Mouse (Mus musculus): Measurements from ENCODE around the gene Smim27. TPM values are rescaled to one million over a fixed set of nuclear protein-coding genes. Genes with fewer than 3 reads are reported as not detected.

Smim27 gene
- 2.5 TPM in 1 of 2 replicates, not detected in the other for total RNA-seq (2015; ENCODE audit: low replicate concordance)
- total RNA-seq (2017; ENCODE audit: low replicate concordance): 4.2 and 4.4 TPM in 2 replicates

- peak; percentile 85 for ATAC-seq (replicated peaks; ENCODE audit: low FRiP score, poor library complexity, severe bottlenecking)
Observed at GRCm38 (mm10) chr4:40269430-40270032, at the start of gene Smim27, which contains the start of gene Topors. Gene Smim27 (plus strand): TSS chr4:40269579. Gene Topors (minus strand): TSS chr4:40269850.

DNA sequence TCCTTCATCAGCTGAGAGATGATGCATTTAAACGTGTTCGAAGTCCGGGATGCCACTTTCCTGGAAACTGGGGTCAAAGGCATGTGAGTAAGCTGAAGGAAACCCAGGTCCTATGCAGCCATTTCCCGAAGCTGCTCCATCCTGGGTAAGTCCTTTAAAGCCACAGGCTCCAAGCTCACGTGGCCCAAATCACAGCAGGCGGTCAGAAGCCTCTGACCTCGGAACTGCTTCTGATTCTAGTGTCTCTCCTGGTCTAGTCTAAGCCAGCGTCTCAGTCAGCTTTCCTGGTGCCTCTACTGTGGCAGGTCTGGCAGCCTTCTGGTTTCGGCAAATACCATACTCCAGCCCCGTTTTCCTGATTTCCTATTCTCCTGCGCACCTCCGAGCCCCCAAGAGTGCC is 48.9 kb upstream of the Smim27 start:
- ATAC-seq (replicated peaks; ENCODE audit: low FRiP score, poor library complexity, severe bottlenecking): no peak

- no peak for ATAC-seq (replicated peaks; ENCODE audit: low FRiP score, poor library complexity, severe bottlenecking)
Observed at GRCm38 (mm10) chr4:40221004-40221760, 48.2 kb upstream of the Smim27 start.

DNA sequence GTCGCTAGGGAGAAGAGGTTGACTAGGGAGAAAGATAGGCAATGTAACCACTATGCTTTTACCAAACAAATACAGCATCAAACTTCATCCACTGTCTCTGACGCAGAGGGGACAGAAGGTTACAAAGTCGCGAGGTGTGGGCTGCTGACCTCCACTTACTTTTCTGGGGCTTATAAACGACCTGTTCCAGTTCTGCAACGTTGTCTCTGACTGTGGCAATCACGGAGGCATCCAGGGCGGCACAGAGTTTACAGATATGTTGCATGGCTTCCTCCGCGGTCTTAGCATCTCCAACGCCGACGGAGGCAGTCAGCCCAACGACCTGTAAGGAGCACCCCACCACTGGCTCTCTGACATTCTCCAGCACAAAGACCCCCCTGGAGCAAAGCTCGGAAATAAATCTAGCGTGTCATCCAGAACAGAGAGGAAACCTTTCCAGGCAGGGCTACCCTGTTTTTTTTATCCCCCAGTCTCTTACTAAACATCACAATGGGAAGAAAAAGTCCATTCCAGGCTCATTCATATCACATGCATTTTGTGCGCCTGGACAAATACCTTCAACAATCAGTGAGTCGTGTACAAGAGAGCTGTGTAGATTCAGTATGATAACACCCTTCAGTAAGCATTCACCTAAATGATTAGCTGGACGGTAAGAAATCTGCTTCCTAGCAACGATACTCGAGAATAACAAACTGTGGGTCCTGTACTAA is 47.3 kb upstream of the Smim27 start:
- no peak for ATAC-seq (replicated peaks; ENCODE audit: low FRiP score, poor library complexity, severe bottlenecking)

DNA sequence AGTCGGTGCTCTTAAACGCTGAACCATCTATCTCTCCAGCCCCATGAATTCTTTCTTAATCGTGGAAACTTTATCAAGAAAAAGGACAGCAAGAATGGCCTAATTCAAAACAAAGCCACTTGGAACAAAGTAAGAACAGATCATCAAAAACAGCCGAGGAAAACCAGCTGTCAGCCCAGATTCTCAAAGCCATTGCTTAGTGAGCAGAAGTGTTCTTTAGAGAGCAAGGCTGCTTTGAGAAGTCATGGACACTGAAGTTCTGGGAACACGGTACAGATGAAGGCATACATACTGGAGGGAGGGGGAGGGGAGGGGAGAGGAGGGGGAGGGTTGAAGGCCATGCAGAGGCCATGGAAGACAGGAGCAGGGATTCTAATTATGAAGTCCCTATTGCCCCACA is 43.3 kb upstream of the Smim27 start:
- no peak for ATAC-seq (replicated peaks; ENCODE audit: low FRiP score, poor library complexity, severe bottlenecking)

- no peak for ATAC-seq (replicated peaks; ENCODE audit: low FRiP score, poor library complexity, severe bottlenecking)
Observed at GRCm38 (mm10) chr4:40227131-40227530, 42.2 kb upstream of the Smim27 start.

- no peak for ATAC-seq (replicated peaks; ENCODE audit: low FRiP score, poor library complexity, severe bottlenecking)
Observed at GRCm38 (mm10) chr4:40227886-40228285, 41.5 kb upstream of the Smim27 start.

- no peak for ATAC-seq (replicated peaks; ENCODE audit: low FRiP score, poor library complexity, severe bottlenecking)
Observed at GRCm38 (mm10) chr4:40229723-40230122, 39.7 kb upstream of the Smim27 start.

- ATAC-seq (replicated peaks; ENCODE audit: low FRiP score, poor library complexity, severe bottlenecking): no peak
Observed at GRCm38 (mm10) chr4:40233062-40233664, 36.2 kb upstream of the Smim27 start.

DNA sequence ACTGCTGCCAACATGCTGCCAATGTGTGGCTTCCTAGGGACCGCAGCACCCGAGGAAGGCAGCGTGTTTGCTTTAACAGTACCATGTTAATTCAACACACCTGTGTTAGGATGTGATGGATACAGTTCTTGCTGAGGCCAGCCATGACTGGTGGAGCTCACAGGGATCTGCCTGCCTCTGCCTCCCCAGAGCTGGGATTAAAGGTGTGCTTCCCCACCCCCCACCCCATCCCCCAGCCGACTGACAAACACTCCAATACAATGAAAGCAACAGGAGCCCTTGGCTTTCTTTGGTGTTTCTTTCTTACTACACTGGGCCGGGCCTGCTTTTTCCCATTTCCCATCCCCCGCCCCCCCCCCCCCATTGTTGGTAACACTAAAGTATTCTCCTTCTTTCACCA is 35.1 kb upstream of the Smim27 start:
- ATAC-seq (replicated peaks; ENCODE audit: low FRiP score, poor library complexity, severe bottlenecking): no peak

- ATAC-seq (replicated peaks; ENCODE audit: low FRiP score, poor library complexity, severe bottlenecking): no peak
Observed at GRCm38 (mm10) chr4:40236829-40237228, 32.5 kb upstream of the Smim27 start.

- ATAC-seq (replicated peaks; ENCODE audit: low FRiP score, poor library complexity, severe bottlenecking): 0 out of 2 replicates have a peak, but pooled peaks have one; percentile 46
Observed at GRCm38 (mm10) chr4:40238483-40239408, 30.6 kb upstream of the Smim27 start.

- peak; percentile 52 for ATAC-seq (replicated peaks; ENCODE audit: low FRiP score, poor library complexity, severe bottlenecking)
Observed at GRCm38 (mm10) chr4:40239409-40240271, 29.7 kb upstream of the Smim27 start, which contains the start of gene Ddx58. Gene Ddx58 (minus strand): TSS chr4:40239828.

DNA sequence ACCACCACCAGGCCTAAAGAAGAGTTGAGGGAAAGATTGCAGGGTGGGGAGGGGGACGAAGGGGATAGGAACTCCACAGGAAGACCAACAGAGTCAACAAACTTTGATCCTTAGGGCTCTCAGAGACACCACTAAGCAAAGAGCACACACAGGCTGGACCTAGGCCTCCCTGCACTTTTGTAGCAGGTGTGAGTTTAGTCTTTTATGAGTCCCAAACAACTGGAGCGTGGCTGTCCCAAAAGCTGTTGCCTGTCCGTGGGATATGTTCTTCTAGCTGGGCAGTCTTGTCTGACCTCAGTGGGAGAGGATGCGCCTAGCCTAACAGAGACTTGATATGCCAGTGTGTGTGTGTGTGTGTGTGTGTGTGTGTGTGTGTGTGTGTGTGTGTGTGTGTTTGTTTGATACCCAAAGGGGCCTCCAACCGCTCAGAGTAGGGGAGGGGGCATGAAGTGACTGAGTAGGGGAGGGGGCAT is 29.1 kb upstream of the Smim27 start:
- no peak for ATAC-seq (replicated peaks; ENCODE audit: low FRiP score, poor library complexity, severe bottlenecking)

DNA sequence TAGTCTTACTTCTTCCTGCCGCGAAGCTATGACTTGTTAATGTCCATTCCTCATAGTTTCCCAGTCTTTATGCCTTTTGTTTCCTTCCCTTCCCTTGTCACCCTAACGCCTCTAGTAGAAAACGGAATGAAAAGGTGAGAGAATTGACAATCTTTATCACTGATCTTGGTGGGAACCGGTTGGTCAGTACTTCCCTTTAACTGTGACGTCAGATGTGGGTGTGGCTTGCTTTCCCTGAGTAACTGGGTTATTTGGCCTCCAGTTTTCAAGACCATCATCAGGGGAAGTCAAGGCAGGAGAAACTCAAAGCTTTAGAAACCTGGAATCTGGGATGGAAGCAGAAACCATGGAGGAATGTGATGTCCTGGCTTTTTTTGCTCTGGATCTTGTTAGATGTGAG is 27.5 kb upstream of the Smim27 start:
- no peak for ATAC-seq (replicated peaks; ENCODE audit: low FRiP score, poor library complexity, severe bottlenecking)

DNA sequence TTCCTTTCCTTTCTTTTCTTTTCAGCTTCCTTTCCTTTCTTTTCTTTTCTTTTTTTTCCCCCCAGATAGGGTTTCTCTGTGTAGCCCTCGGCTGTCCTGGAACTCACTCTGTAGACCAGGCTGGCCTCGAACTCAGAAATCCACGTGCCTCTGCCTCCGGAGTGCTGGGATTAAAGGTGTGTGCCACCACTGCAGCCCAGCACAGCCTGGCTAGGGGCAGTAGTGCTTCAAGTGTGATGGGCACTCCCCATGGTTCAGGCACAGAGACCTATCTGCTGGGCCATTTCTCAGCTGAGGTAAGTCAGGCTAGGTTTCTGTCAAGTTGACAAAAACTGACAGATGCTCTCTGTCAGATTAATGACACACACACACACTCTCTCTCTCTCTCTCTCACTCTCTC is 26.4 kb upstream of the Smim27 start:
- ATAC-seq (replicated peaks; ENCODE audit: low FRiP score, poor library complexity, severe bottlenecking): no peak

GRCm38 (mm10) chr4:40244035-40244434 is 25.3 kb upstream of the Smim27 start:
- no peak for ATAC-seq (replicated peaks; ENCODE audit: low FRiP score, poor library complexity, severe bottlenecking)

DNA sequence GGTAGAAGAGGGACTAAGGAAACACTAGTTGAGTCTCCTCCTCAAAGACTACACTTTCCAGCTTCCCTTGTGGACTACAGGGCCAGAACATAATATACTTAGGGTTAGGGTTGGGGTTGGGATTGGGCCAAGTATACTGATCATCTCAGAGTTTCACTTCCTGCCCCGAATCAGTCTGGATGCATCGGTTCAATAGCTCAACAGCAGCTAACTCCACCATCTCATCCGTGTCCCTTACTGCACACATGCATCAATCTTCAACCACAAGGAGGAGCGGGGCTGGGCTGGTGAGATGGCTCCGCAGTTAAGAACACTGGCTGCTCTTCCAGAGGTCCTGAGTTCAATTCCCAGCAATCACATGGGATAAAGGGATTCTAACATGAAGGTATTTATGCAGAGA is 18.4 kb upstream of the Smim27 start:
- ATAC-seq (replicated peaks; ENCODE audit: low FRiP score, poor library complexity, severe bottlenecking): no peak

Measured in erythroblast, adult 5-6 weeks (primary cell).